Mouse (Mus musculus): Measurements from ENCODE around the gene Fndc11.

DNA sequence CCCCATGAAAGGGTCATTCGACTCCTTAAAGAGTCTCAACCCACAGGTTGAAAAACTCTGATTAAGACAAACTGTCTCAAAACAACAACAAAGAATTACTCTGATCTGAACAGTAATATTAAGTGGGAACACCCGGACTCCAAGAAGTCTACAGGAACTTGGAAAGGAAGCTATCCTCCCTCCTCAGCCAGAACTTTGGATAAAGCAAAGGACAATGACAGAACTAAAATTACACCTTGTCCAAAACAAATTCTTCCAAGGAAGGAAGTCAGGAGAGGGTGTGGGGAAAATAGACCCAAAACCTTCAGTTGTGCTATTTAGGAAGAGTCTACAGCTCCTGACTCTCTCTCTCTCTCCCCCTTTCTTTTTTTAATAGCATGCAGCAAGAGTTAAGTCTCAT is 52.3 kb downstream of the Fndc11 start:
- TF ChIP-seq CHD2 (IDR thresholded peaks at IDR 0.05; ENCODE audit: low read length) (no peak), E2F4 (IDR thresholded peaks at IDR 0.05; ENCODE audit: borderline replicate concordance, low read depth, low read length) (no peak)

Data from MEL (cell line).